Mouse (Mus musculus): ENCODE measurements at regions not wholly inside any gene's neighbourhood (a gene's known extent, or its start where the extent isn't known, plus 50 kb on each side); places are given as distances from the start of the nearest gene placed in this dataset.

DNA sequence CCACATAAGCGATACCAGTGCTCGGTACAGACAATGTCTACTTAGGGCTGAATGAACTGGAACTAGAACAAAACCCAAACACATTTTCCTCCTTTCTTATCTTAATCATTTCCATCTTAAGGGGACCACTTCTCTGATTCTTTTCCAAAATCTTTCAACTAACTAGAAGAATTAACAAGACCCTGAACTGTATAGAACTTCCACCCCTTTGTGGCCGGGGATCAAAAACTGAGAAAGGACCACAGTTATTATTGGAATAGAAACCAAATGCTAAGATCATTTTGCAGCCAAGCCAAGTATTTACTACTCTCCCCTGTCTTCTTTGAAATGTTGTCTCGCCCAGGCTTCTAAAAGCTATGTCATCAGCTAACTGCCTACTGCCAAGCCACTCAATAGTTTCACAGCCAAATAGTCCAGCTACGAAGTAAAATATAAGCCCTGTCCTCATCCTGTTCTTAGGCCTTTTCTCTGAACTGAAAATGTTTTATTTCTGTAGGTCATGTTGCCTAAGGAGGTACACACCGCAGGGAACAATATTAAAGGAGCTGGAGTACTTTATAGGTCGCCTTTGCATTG lies 177.3 kb upstream of the Zpld1 start:
- no peak overlapping the region for H3K27ac ChIP-seq (ENCODE audit: low read depth, low read length)
- 88% methylated on average over 7 of the region's 7 CpGs for WGBS
- no peak overlapping the region for H3K4me2 ChIP-seq (ENCODE audit: low read length)
- no peaks in the 10 kb centered on the region for H3K36me3 ChIP-seq (ENCODE audit: control insufficient read depth, insufficient read depth, low read length)
- H3K9me3 ChIP-seq (ENCODE audit: control insufficient read depth, low read length) = no peaks in the 10 kb centered on the region
- H3K9ac ChIP-seq (ENCODE audit: low read depth, low read length) = no peak overlapping the region
- no peak for ATAC-seq
- no peaks in the 10 kb centered on the region for H3K27me3 ChIP-seq (replicated peaks; ENCODE audit: control insufficient read depth, insufficient read depth, low read length)
- H3K4me1 ChIP-seq (ENCODE audit: control insufficient read depth, insufficient read depth, low read depth, low read length) = no peaks in the 10 kb centered on the region
- H3K4me3 ChIP-seq (ENCODE audit: low read length) = no peak overlapping the region

DNA sequence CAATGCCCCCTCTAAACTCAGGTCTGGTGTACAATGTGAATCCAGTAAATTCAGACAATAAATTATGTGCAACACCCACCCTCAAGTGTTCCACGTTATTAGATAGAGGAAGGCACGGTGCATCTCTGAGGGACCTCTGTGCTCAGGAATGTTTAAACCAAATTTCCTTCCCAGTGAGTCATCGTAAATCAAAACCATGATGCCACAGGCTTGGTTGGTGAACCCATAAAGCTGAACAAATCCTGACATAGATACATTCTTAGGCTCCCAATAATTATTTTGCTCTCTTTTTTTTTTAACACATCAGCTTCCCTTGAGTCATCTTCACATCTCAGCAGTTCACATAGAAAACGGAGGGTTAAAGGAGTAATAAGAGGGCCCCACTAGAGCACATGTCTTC lies 173.6 kb upstream of the Zpld1 start:
- Histone ChIP-seq H3K4me3 (ENCODE audit: low read length) (no peak overlapping the region), H3K9me3 (ENCODE audit: control insufficient read depth, low read length) (no peaks in the 10 kb centered on the region), H3K4me1 (ENCODE audit: control insufficient read depth, insufficient read depth, low read depth, low read length) (no peaks in the 10 kb centered on the region), H3K27me3 (replicated peaks; ENCODE audit: control insufficient read depth, insufficient read depth, low read length) (no peaks in the 10 kb centered on the region), H3K9ac (ENCODE audit: low read depth, low read length) (no peak overlapping the region), H3K27ac (ENCODE audit: low read depth, low read length) (no peak overlapping the region), H3K4me2 (ENCODE audit: low read length) (no peak overlapping the region), H3K36me3 (ENCODE audit: control insufficient read depth, insufficient read depth, low read length) (no peaks in the 10 kb centered on the region)
- WGBS = 72% methylated on average over 4 of the region's 4 CpGs
- ATAC-seq = no peak

DNA sequence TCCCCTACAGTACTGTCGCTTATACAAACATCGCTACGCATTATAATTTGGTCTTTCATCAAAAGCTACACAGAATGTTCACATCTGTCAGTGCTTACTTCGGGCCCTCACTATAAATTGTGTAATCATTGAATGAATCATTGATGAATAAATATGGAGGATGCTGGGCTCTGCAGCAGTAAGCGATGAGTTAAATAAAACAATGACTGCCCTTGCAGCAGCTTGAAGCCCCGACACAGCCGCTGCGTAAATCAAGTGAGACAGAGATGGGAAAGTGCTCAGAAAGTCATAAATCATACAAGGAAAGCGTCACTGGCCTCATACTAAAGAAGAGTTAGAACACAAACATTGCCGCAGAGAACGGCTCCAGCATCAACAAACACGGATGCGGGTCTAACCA lies 172.9 kb upstream of the Zpld1 start:
- no peaks in the 10 kb centered on the region for H3K36me3 ChIP-seq (ENCODE audit: control insufficient read depth, insufficient read depth, low read length)
- H3K27me3 ChIP-seq (replicated peaks; ENCODE audit: control insufficient read depth, insufficient read depth, low read length) = no peaks in the 10 kb centered on the region
- H3K27ac ChIP-seq (ENCODE audit: low read depth, low read length) = no peak overlapping the region
- no peak overlapping the region for H3K9ac ChIP-seq (ENCODE audit: low read depth, low read length)
- 0 out of 2 replicates have a peak overlapping the region, but pooled peaks have one; percentile 8 for H3K4me2 ChIP-seq (ENCODE audit: low read length)
- no peaks in the 10 kb centered on the region for H3K4me1 ChIP-seq (ENCODE audit: control insufficient read depth, insufficient read depth, low read depth, low read length)
- no peak overlapping the region for H3K4me3 ChIP-seq (ENCODE audit: low read length)
- 51% methylated on average over 13 of the region's 13 CpGs for WGBS
- no peak for ATAC-seq
- no peaks in the 10 kb centered on the region for H3K9me3 ChIP-seq (ENCODE audit: control insufficient read depth, low read length)

DNA sequence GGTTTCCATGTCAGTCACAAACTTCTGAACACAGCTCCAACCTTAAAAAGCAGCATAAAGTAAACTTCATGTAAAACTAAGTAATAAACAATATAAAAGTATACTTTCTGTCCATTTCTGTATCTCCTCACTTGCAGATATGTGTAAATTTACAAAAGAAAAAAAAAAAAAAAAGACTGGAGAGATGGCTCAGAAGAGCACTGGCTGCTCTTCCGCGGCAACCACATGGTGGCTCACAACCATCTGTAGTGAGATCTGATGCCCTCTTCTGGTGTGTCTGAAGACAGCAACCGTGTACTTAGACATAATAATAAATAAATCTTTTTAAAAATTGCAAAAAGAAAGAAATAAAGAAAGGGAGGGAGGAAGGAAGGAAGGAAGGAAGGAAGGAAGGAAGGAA lies 171.9 kb upstream of the Zpld1 start:
- no peaks in the 10 kb centered on the region for H3K27me3 ChIP-seq (replicated peaks; ENCODE audit: control insufficient read depth, insufficient read depth, low read length)
- H3K4me1 ChIP-seq (ENCODE audit: control insufficient read depth, insufficient read depth, low read depth, low read length) = no peaks in the 10 kb centered on the region
- no peak overlapping the region for H3K4me3 ChIP-seq (ENCODE audit: low read length)
- H3K9ac ChIP-seq (ENCODE audit: low read depth, low read length) = no peak overlapping the region
- no peak overlapping the region for H3K27ac ChIP-seq (ENCODE audit: low read depth, low read length)
- 70% methylated on average over 3 of the region's 3 CpGs for WGBS
- ATAC-seq = no peak
- no peak overlapping the region for H3K4me2 ChIP-seq (ENCODE audit: low read length)
- no peaks in the 10 kb centered on the region for H3K36me3 ChIP-seq (ENCODE audit: control insufficient read depth, insufficient read depth, low read length)
- H3K9me3 ChIP-seq (ENCODE audit: control insufficient read depth, low read length) = no peaks in the 10 kb centered on the region

DNA sequence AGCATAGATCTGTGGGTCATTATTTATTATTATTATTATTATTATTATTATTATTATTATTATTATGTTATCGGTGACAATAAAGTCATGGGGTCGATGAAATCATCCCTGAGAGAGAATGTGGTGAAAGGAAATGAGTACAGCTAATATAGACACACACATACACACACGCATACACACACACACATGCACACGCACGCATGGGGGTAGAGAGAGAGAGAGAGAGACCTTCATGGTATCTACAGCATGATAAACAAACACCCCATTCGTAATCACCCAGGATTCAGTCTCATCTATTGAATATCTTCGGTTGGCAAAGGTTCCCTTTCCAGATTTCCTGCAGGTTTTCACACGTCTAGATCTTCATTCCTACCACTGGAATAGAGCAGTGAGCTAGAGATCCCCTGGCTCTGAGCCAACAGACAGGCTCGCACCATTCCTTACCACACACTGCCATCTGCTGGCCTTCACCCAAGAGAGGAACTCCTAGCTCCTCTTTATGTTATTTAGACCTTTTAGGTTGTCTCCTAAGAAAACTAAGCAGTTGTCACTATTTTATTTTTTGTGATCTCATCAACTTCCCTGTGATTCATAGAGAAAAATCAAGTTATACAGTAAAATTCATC lies 171.2 kb upstream of the Zpld1 start:
- H3K27ac ChIP-seq (ENCODE audit: low read depth, low read length) = no peak overlapping the region
- H3K4me1 ChIP-seq (ENCODE audit: control insufficient read depth, insufficient read depth, low read depth, low read length) = no peaks in the 10 kb centered on the region
- no peaks in the 10 kb centered on the region for H3K36me3 ChIP-seq (ENCODE audit: control insufficient read depth, insufficient read depth, low read length)
- H3K27me3 ChIP-seq (replicated peaks; ENCODE audit: control insufficient read depth, insufficient read depth, low read length) = no peaks in the 10 kb centered on the region
- WGBS = 53% methylated on average over 9 of the region's 9 CpGs
- no peak overlapping the region for H3K9ac ChIP-seq (ENCODE audit: low read depth, low read length)
- no peaks in the 10 kb centered on the region for H3K9me3 ChIP-seq (ENCODE audit: control insufficient read depth, low read length)
- no peak overlapping the region for H3K4me3 ChIP-seq (ENCODE audit: low read length)
- H3K4me2 ChIP-seq (ENCODE audit: low read length) = no peak overlapping the region
- peak; percentile 92 for ATAC-seq

DNA sequence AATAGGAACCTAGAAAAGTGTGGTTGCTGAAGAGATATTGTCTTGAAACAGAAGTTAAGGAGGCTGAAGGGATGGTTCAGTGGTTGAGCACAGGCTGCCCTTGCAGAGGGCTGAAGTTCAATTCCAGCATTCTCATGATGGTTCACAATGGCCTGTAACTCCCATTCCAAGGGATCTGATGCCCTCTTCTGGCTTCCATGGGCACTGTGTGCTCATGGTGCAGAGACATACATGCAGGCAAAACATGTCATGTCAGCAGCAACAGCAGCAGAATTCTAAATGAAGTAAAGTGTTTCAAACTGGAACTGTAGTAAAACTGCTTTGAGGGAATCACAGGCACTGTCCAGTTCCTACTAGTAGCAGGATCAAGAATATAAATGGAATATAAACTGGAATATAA lies 162.7 kb upstream of the Zpld1 start:
- no peaks in the 10 kb centered on the region for H3K9me3 ChIP-seq (ENCODE audit: control insufficient read depth, low read length)
- H3K4me2 ChIP-seq (ENCODE audit: low read length) = no peak overlapping the region
- no peaks in the 10 kb centered on the region for H3K4me1 ChIP-seq (ENCODE audit: control insufficient read depth, insufficient read depth, low read depth, low read length)
- H3K4me3 ChIP-seq (ENCODE audit: low read length) = no peak overlapping the region
- H3K9ac ChIP-seq (ENCODE audit: low read depth, low read length) = no peak overlapping the region
- H3K27ac ChIP-seq (ENCODE audit: low read depth, low read length) = no peak overlapping the region
- H3K36me3 ChIP-seq (ENCODE audit: control insufficient read depth, insufficient read depth, low read length) = no peaks in the 10 kb centered on the region
- no peak for ATAC-seq
- no peaks in the 10 kb centered on the region for H3K27me3 ChIP-seq (replicated peaks; ENCODE audit: control insufficient read depth, insufficient read depth, low read length)

DNA sequence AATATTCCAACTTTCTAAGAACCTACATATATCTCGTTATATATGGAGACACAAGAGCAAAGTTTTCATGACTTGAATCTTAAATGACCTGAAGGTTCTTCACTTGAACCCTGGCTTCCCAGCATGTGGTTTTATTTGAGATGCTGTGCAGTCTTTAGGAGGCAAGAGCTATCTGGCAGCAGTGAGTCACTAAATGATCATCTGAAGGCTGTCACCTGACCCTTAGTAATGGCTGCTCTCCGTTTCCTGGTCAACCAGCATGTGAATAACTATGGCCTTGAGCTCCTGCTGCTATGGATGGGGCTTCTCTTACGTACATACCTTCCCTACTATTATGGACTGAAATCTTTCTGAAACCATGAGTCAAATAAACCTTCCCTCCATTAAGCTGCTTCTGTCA lies 149.8 kb upstream of the Zpld1 start:
- no peak overlapping the region for H3K4me2 ChIP-seq (ENCODE audit: low read length)
- no peaks in the 10 kb centered on the region for H3K9me3 ChIP-seq (ENCODE audit: control insufficient read depth, low read length)
- H3K9ac ChIP-seq (ENCODE audit: low read depth, low read length) = no peak overlapping the region
- no peak overlapping the region for H3K27ac ChIP-seq (ENCODE audit: low read depth, low read length)
- H3K4me1 ChIP-seq (ENCODE audit: control insufficient read depth, insufficient read depth, low read depth, low read length) = no peaks in the 10 kb centered on the region
- no peak for ATAC-seq
- no peaks in the 10 kb centered on the region for H3K27me3 ChIP-seq (replicated peaks; ENCODE audit: control insufficient read depth, insufficient read depth, low read length)
- H3K4me3 ChIP-seq (ENCODE audit: low read length) = no peak overlapping the region
- WGBS = 76% methylated on average over 3 of the region's 3 CpGs
- no peaks in the 10 kb centered on the region for H3K36me3 ChIP-seq (ENCODE audit: control insufficient read depth, insufficient read depth, low read length)

DNA sequence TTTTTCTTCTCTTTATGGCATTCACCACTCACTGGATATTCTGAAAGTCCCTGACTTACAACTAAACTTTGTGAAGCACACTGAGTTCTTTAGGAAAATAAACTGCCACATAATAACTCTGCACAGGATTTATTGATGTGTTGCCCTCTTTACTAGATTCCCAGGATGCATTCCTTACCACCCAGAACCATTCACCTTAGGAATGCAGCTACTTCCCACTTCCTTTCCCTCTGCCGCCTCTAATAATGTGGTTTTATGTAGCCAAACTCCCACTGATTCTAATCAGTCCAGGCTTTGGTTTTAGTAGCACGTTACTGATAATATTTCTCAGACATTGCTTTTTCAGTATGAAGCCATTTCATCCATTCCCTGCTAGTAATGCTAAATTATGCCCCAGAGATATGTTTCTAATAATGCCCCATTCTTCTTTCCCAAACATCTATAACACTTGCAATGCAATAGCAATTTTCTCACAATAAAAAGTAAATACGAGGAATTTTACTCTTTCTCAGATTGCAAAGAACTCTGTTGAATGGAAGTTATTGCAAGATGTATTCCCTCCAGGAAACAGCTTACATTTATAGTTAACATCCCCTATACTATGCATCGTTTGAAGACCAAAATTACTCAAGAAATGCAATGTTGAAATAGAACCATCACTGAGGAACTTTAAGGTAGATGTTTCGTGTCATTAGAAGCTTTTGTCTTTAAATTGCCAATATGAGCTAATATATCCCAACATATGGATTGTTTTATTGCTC lies 145.2 kb upstream of the Zpld1 start:
- no peak for ATAC-seq
- no peaks in the 10 kb centered on the region for H3K4me1 ChIP-seq (ENCODE audit: control insufficient read depth, insufficient read depth, low read depth, low read length)
- H3K27ac ChIP-seq (ENCODE audit: low read depth, low read length) = no peak overlapping the region
- no peak overlapping the region for H3K4me3 ChIP-seq (ENCODE audit: low read length)
- 77% methylated on average over 5 of the region's 5 CpGs for WGBS
- H3K9me3 ChIP-seq (ENCODE audit: control insufficient read depth, low read length) = no peaks in the 10 kb centered on the region
- H3K27me3 ChIP-seq (replicated peaks; ENCODE audit: control insufficient read depth, insufficient read depth, low read length) = no peaks in the 10 kb centered on the region
- H3K4me2 ChIP-seq (ENCODE audit: low read length) = no peak overlapping the region
- H3K36me3 ChIP-seq (ENCODE audit: control insufficient read depth, insufficient read depth, low read length) = no peaks in the 10 kb centered on the region
- H3K9ac ChIP-seq (ENCODE audit: low read depth, low read length) = no peak overlapping the region

DNA sequence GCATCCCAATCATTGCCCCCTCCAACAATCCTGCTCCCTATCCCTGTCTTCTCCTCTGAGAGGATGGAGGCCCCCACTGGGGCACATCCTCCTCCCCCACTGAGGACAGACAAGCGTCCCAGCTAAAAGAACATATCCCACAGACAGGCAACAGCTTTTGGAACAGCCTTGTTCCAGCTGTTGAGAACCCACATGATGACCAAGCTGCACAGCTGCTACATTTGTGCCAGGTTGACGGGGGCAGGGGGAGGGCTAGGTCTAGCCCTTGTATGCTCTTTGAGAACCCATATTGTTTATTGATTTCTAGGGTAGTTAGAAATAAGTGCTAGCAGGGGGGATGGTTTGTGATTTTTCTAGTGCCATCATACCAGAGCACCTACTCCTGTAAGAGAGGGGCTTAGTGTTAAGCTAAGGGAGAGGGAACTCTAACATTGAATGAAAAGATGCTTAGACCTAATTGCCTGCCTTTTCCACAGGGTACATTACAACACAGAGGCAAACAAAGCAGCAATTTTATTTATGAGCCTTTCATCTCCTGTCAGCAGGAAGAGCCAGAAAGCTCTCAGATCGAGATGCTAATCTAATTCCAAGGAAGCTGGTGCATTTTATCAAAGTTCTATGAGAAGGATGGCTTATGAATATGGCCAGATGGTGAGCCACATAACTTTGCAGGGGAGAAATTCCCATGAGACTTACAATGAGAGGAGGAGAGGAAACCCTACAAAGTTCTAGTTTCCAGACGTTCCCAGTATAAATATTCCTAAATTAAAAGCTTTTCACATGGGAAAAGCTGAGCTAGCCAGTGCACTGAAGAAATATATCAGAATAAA lies 137.6 kb upstream of the Zpld1 start:
- Histone ChIP-seq H3K4me2 (ENCODE audit: low read length) (no peak overlapping the region), H3K27ac (ENCODE audit: low read depth, low read length) (no peak overlapping the region), H3K9me3 (ENCODE audit: control insufficient read depth, low read length) (no peaks in the 10 kb centered on the region), H3K36me3 (ENCODE audit: control insufficient read depth, insufficient read depth, low read length) (no peaks in the 10 kb centered on the region), H3K4me3 (ENCODE audit: low read length) (no peak overlapping the region), H3K9ac (ENCODE audit: low read depth, low read length) (no peak overlapping the region), H3K27me3 (replicated peaks; ENCODE audit: control insufficient read depth, insufficient read depth, low read length) (no peaks in the 10 kb centered on the region), H3K4me1 (ENCODE audit: control insufficient read depth, insufficient read depth, low read depth, low read length) (no peaks in the 10 kb centered on the region)
- peak; percentile 63 for ATAC-seq
- 42% methylated on average over 4 of the region's 4 CpGs for WGBS

Measured in hindbrain, embryonic 16.5 days (tissue).